Mouse (Mus musculus) megakaryocyte, embryonic 14.5 days (primary cell): ENCODE data around the gene Ppp1r1c.

Source experiments
- FLI1 ChIP-seq: IDR thresholded peaks from 2 replicates; pipeline ENCODE4 v1.6.1; 2012; ENCODE audit warnings: low read length, inconsistent platforms, mixed read lengths
- GATA1 ChIP-seq: IDR thresholded peaks from 3 replicates; pipeline ENCODE4 v1.6.1; 2012; ENCODE audit warnings: mixed read lengths, low read length, inconsistent platforms, borderline replicate concordance

DNA sequence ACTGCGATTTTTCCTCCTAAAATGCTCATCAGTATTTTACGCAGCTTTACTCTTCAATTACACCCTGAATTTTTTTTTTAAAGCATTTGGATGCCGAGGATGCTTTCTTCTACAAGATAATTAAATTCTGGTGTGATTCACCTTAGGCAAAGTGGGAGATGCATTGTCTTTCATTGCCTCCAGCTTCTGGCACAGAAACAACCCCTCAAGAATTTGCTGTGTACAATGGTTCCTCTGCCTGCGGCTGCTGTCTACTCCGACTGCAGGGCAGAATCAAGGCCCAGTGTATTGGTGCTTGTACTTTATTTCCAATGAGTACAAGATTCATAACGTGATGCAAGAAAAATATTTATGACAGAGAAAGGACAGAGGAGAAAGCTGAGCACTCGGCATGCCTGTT is 73.2 kb downstream of the Ppp1r1c start:
- TF ChIP-seq GATA1 (no peak), FLI1 (no peak)
